Mouse (Mus musculus) ovary, postnatal 14 days (tissue): ENCODE data around the gene Ifitm5.
A peak's percentile ranks its signal among the peaks of the same experiment; 100 is the strongest.

Source experiments
- DNase-seq: peaks from one replicate; pipeline ENCODE4 v3.0.0; 2022; ENCODE audit warnings: low spot score

Gene Ifitm5

GRCm38 (mm10) chr7:140962733-140963132, 12.6 kb upstream of the Ifitm5 start:
- DNase-seq: no peak

GRCm38 (mm10) chr7:140961416-140961815, 11.3 kb upstream of the Ifitm5 start:
- DNase-seq: no peak

GRCm38 (mm10) chr7:140960026-140960425, 9.9 kb upstream of the Ifitm5 start:
- no peak for DNase-seq

- no peak for DNase-seq
Measured at GRCm38 (mm10) chr7:140959181-140959901, 9.2 kb upstream of the Ifitm5 start.

GRCm38 (mm10) chr7:140956556-140956869, 6.4 kb upstream of the Ifitm5 start:
- DNase-seq: no peak

GRCm38 (mm10) chr7:140955758-140956555, 5.9 kb upstream of the Ifitm5 start, which contains the start of the genes Gm45717 and Ifitm2:
Gene Gm45717, minus strand, starts transcription at chr7:140955937.
Gene Ifitm2, minus strand, starts transcription at chr7:140955987.
- peak; percentile 78 for DNase-seq

- no peak for DNase-seq
Measured at GRCm38 (mm10) chr7:140955342-140955741, 5.3 kb upstream of the Ifitm5 start.

- DNase-seq: no peak
Measured at GRCm38 (mm10) chr7:140954733-140955071, 4.6 kb upstream of the Ifitm5 start.

- DNase-seq: no peak
Measured at GRCm38 (mm10) chr7:140953800-140954732, 4.0 kb upstream of the Ifitm5 start.

- DNase-seq: no peak
Measured at GRCm38 (mm10) chr7:140953133-140953532, 3.0 kb upstream of the Ifitm5 start.

- no peak for DNase-seq
Measured at GRCm38 (mm10) chr7:140952441-140952840, 2.4 kb upstream of the Ifitm5 start.

GRCm38 (mm10) chr7:140951765-140952164, 1.7 kb upstream of the Ifitm5 start:
- DNase-seq: no peak

GRCm38 (mm10) chr7:140951051-140951450, 960 bp upstream of the Ifitm5 start:
- no peak for DNase-seq

GRCm38 (mm10) chr7:140949255-140949654, 836 bp downstream of the Ifitm5 start:
- DNase-seq: no peak

- no peak for DNase-seq
Measured at GRCm38 (mm10) chr7:140948161-140948560, 1.9 kb downstream of the Ifitm5 start.

- no peak for DNase-seq
Measured at GRCm38 (mm10) chr7:140946980-140947379, 3.1 kb downstream of the Ifitm5 start.

- DNase-seq: no peak
Measured at GRCm38 (mm10) chr7:140946311-140946710, 3.8 kb downstream of the Ifitm5 start.

- DNase-seq: no peak
Measured at GRCm38 (mm10) chr7:140945247-140945646, 4.8 kb downstream of the Ifitm5 start.

GRCm38 (mm10) chr7:140944236-140944635, 5.9 kb downstream of the Ifitm5 start:
- no peak for DNase-seq

GRCm38 (mm10) chr7:140943356-140943755, 6.7 kb downstream of the Ifitm5 start:
- DNase-seq: no peak

- DNase-seq: no peak
Measured at GRCm38 (mm10) chr7:140942811-140943210, 7.3 kb downstream of the Ifitm5 start.

GRCm38 (mm10) chr7:140942341-140942740, 7.8 kb downstream of the Ifitm5 start:
- no peak for DNase-seq
